Mouse (Mus musculus): ENCODE data around the gene Erc1. TPM values are rescaled to one million over a fixed set of nuclear protein-coding genes. Genes with fewer than 3 reads are reported as not detected.

The Erc1 gene
- total RNA-seq, 2 experiments from 2014 or later: 18.0 to 18.7 TPM

DNA sequence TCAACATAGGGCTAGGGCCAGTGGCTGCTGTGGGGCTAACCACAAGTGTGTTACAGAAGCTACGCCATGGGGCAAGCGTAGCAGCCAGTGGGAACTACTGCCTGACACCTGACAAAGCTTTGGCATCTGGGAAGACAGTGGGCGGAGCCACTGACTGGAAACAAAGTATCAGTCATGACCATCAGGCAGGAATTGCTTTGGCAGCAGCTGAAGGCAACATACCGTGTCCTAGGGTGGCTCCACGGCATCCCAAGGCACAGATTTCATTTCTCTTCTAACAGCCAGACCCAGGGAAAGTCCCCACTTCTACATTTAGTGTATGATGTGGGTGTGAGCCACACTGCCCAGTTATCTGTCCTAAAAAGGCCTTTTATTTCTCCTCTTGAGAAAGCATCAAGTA lies 321.5 kb downstream of the Erc1 start:
- no peak for DNase-seq (ENCODE audit: low spot score in 2 of 2)

DNA sequence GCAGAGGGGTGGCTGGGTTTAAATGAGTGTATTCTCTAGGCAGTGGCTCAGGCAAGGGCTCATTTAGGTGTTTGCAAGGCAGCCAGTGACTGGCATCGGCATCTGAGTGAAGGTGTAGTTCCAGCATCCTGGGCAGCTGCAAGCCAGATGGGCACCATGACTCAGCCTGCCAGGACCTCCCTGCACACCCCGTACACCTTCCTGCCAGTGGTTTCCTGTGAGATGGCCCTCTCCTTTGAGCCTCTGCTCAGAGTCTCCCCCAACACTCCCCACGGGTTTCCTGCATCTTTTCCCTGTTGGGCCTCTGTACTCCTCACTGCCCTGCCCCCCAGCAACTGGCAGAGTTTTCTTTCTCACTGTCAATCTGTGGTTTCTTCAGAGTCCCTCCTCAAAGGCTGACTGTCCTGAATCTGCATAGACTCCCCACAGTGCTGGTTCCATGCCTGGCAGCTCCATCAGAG lies 326.0 kb downstream of the Erc1 start:
- no peak for DNase-seq (ENCODE audit: low spot score in 2 of 2)

DNA sequence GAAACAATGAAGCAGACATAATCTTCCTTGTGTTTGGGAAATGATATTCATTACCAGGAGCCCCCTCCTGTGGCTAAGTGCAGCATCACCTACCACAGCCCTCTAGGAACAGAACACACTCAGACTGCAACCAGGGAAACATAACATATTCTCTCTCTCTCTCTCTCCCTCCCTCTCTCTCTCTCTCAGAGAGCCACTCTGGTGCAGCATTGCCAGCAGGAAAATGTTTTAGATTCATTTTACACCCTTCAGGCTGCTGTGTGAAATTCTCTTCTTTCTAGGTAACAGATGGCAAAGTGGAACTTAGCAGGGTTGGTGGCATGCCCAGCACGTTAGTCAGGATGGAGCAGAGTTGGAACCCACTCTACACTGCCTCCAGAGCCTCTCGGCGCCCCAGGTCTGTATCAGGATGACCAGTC lies 326.5 kb downstream of the Erc1 start:
- DNase-seq (ENCODE audit: low spot score in 2 of 2): no peak

Other genes starting within 250 kb of the Erc1 start
- 10 to 100 TPM; 15.3 to 16.7 TPM for gene Rad52, start 54.5 kb upstream of the Erc1 start, total RNA-seq (2021)
- 100 to 1,000 TPM; 164 to 170 TPM for gene Wnk1, start 190.5 kb upstream of the Erc1 start, total RNA-seq (2021)
- not detected for gene Ninj2, start 245.2 kb upstream of the Erc1 start, total RNA-seq (2021)